Mouse (Mus musculus): ENCODE measurements at regions not wholly inside any gene's neighbourhood (a gene's known extent, or its start where the extent isn't known, plus 50 kb on each side); places are given as distances from the start of the nearest gene placed in this dataset.

- no peak overlapping the region for H3K27ac ChIP-seq (ENCODE audit: control insufficient read depth, insufficient read depth, low read length)
- no peaks in the 10 kb centered on the region for H3K27me3 ChIP-seq (ENCODE audit: control insufficient read depth, insufficient read depth, low read length)
- TF ChIP-seq POLR2A (IDR thresholded peaks at IDR 0.05; ENCODE audit: control insufficient read depth, extremely low read depth, insufficient read depth, low read length, poor library complexity) = no peak
- no peak for TF ChIP-seq CTCF (IDR thresholded peaks at IDR 0.05; ENCODE audit: borderline replicate concordance, control insufficient read depth, extremely low read depth, insufficient read depth, low read length, poor library complexity)
- no peak overlapping the region for H3K4me3 ChIP-seq (ENCODE audit: control insufficient read depth, insufficient read depth, low read length)
- H3K4me1 ChIP-seq (replicated peaks; ENCODE audit: control insufficient read depth, insufficient read depth, low read length) = no peaks in the 10 kb centered on the region
- H3K36me3 ChIP-seq (ENCODE audit: control insufficient read depth, insufficient read depth, low read length) = no peaks in the 10 kb centered on the region
- WGBS = 77% methylated on average over 8 of the region's 8 CpGs
- DNase-seq = no peak
These were observed 155.9 kb downstream of the Suds3 start for GRCm38 (mm10) chr5:116960041-116960440.

DNA sequence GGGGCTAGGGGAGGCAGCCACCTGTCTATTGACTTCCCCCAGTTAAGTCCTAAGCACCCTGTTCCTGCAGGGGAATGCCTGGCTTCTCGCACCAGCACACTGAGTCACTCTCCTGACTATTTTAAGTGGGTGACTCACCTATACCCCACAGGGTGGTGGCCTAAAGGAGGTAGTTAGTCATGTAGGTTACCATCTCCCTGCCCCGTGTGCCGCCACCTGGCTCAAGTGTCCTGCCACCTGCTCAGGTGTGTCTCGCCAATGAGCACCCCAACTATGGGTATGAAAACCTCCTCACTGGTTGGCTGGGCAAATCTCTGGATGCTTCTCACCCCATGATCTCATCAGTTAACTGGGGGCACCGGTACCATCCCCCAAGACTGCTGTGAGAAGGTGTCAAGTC, 157.8 kb downstream of the Suds3 start:
- DNase-seq = no peak
- TF ChIP-seq CTCF (IDR thresholded peaks at IDR 0.05; ENCODE audit: borderline replicate concordance, control insufficient read depth, extremely low read depth, insufficient read depth, low read length, poor library complexity) (no peak), POLR2A (IDR thresholded peaks at IDR 0.05; ENCODE audit: control insufficient read depth, extremely low read depth, insufficient read depth, low read length, poor library complexity) (no peak)
- WGBS = 79% methylated on average over 5 of the region's 5 CpGs
- Histone ChIP-seq H3K27ac (ENCODE audit: control insufficient read depth, insufficient read depth, low read length) (no peak overlapping the region), H3K27me3 (ENCODE audit: control insufficient read depth, insufficient read depth, low read length) (no peaks in the 10 kb centered on the region), H3K4me3 (ENCODE audit: control insufficient read depth, insufficient read depth, low read length) (no peak overlapping the region), H3K36me3 (ENCODE audit: control insufficient read depth, insufficient read depth, low read length) (no peaks in the 10 kb centered on the region), H3K4me1 (replicated peaks; ENCODE audit: control insufficient read depth, insufficient read depth, low read length) (no peaks in the 10 kb centered on the region)

- Histone ChIP-seq H3K4me3 (ENCODE audit: control insufficient read depth, insufficient read depth, low read length) (no peak overlapping the region), H3K27ac (ENCODE audit: control insufficient read depth, insufficient read depth, low read length) (no peak overlapping the region), H3K4me1 (replicated peaks; ENCODE audit: control insufficient read depth, insufficient read depth, low read length) (no peaks in the 10 kb centered on the region), H3K36me3 (ENCODE audit: control insufficient read depth, insufficient read depth, low read length) (no peaks in the 10 kb centered on the region), H3K27me3 (ENCODE audit: control insufficient read depth, insufficient read depth, low read length) (no peaks in the 10 kb centered on the region)
- WGBS = 82% methylated on average over 13 of the region's 13 CpGs
- TF ChIP-seq CTCF (IDR thresholded peaks at IDR 0.05; ENCODE audit: borderline replicate concordance, control insufficient read depth, extremely low read depth, insufficient read depth, low read length, poor library complexity) (no peak), POLR2A (IDR thresholded peaks at IDR 0.05; ENCODE audit: control insufficient read depth, extremely low read depth, insufficient read depth, low read length, poor library complexity) (no peak)
- no peak for DNase-seq
These were observed 159.3 kb downstream of the Suds3 start for GRCm38 (mm10) chr5:116956572-116956971.

- no peaks in the 10 kb centered on the region for H3K4me1 ChIP-seq (replicated peaks; ENCODE audit: control insufficient read depth, insufficient read depth, low read length)
- 36% methylated on average over 2 of the region's 4 CpGs for WGBS
- H3K27ac ChIP-seq (ENCODE audit: control insufficient read depth, insufficient read depth, low read length) = no peak overlapping the region
- no peaks in the 10 kb centered on the region for H3K27me3 ChIP-seq (ENCODE audit: control insufficient read depth, insufficient read depth, low read length)
- TF ChIP-seq POLR2A (IDR thresholded peaks at IDR 0.05; ENCODE audit: control insufficient read depth, extremely low read depth, insufficient read depth, low read length, poor library complexity) (no peak), CTCF (IDR thresholded peaks at IDR 0.05; ENCODE audit: borderline replicate concordance, control insufficient read depth, extremely low read depth, insufficient read depth, low read length, poor library complexity) (no peak)
- no peak overlapping the region for H3K4me3 ChIP-seq (ENCODE audit: control insufficient read depth, insufficient read depth, low read length)
- no peaks in the 10 kb centered on the region for H3K36me3 ChIP-seq (ENCODE audit: control insufficient read depth, insufficient read depth, low read length)
- no peak for DNase-seq
These were observed 165.5 kb downstream of the Suds3 start for GRCm38 (mm10) chr5:116950280-116950881.

- DNase-seq = no peak
- TF ChIP-seq POLR2A (IDR thresholded peaks at IDR 0.05; ENCODE audit: control insufficient read depth, extremely low read depth, insufficient read depth, low read length, poor library complexity) = no peak
- TF ChIP-seq CTCF (IDR thresholded peaks at IDR 0.05; ENCODE audit: borderline replicate concordance, control insufficient read depth, extremely low read depth, insufficient read depth, low read length, poor library complexity) = no peak
- Histone ChIP-seq H3K4me3 (ENCODE audit: control insufficient read depth, insufficient read depth, low read length) (no peak overlapping the region), H3K27ac (ENCODE audit: control insufficient read depth, insufficient read depth, low read length) (no peak overlapping the region), H3K27me3 (ENCODE audit: control insufficient read depth, insufficient read depth, low read length) (no peaks in the 10 kb centered on the region), H3K36me3 (ENCODE audit: control insufficient read depth, insufficient read depth, low read length) (no peaks in the 10 kb centered on the region), H3K4me1 (replicated peaks; ENCODE audit: control insufficient read depth, insufficient read depth, low read length) (no peaks in the 10 kb centered on the region)
- 73% methylated on average over 5 of the region's 5 CpGs for WGBS
These were observed 181.3 kb downstream of the Suds3 start for GRCm38 (mm10) chr5:116934585-116934984.

DNA sequence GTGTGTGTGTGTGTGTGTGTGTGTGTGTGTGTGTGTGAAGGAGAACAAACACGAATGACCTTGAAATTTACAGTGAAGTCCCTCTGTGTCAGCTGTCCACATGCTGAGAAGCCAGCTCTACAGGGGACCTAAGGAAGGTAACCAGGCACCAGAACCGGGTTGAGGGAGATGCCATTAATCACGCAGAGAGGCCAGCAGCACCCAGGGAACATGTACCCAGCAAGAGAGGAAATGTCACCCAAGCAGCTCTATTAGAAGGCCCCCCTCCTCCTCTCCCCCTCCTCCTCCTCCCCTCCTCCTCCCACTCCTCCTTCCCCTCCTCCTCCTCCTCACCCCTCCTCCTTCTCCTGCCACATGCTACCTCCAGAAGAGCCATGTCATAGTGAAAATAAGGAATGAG, 181.8 kb downstream of the Suds3 start:
- 75% methylated on average over 3 of the region's 3 CpGs for WGBS
- Histone ChIP-seq H3K36me3 (ENCODE audit: control insufficient read depth, insufficient read depth, low read length) (no peaks in the 10 kb centered on the region), H3K4me3 (ENCODE audit: control insufficient read depth, insufficient read depth, low read length) (no peak overlapping the region), H3K4me1 (replicated peaks; ENCODE audit: control insufficient read depth, insufficient read depth, low read length) (no peaks in the 10 kb centered on the region), H3K27me3 (ENCODE audit: control insufficient read depth, insufficient read depth, low read length) (no peaks in the 10 kb centered on the region), H3K27ac (ENCODE audit: control insufficient read depth, insufficient read depth, low read length) (no peak overlapping the region)
- TF ChIP-seq CTCF (IDR thresholded peaks at IDR 0.05; ENCODE audit: borderline replicate concordance, control insufficient read depth, extremely low read depth, insufficient read depth, low read length, poor library complexity) = no peak
- no peak for TF ChIP-seq POLR2A (IDR thresholded peaks at IDR 0.05; ENCODE audit: control insufficient read depth, extremely low read depth, insufficient read depth, low read length, poor library complexity)
- no peak for DNase-seq

DNA sequence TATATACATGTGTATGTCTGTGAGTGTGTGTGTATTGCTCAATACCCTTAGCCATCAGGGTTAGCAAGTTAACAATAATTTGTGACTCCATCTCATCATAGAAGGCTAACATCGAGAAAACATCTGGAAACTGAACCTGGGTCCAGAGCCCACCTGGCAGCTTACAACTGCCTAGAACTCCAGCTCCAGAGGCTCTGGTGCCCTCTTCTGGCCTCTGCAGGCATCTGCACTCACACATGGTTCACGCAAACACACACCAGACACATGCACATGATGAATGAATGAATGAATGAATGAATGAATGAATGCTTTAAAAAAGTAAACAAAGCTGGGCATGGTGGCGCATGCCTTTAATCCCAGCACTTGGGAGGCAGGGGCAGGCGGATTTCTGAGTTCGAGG, 182.8 kb downstream of the Suds3 start:
- Histone ChIP-seq H3K4me3 (ENCODE audit: control insufficient read depth, insufficient read depth, low read length) (no peak overlapping the region), H3K27ac (ENCODE audit: control insufficient read depth, insufficient read depth, low read length) (no peak overlapping the region), H3K27me3 (ENCODE audit: control insufficient read depth, insufficient read depth, low read length) (no peaks in the 10 kb centered on the region), H3K36me3 (ENCODE audit: control insufficient read depth, insufficient read depth, low read length) (no peaks in the 10 kb centered on the region), H3K4me1 (replicated peaks; ENCODE audit: control insufficient read depth, insufficient read depth, low read length) (no peaks in the 10 kb centered on the region)
- WGBS = 93% methylated on average over 5 of the region's 5 CpGs
- no peak for TF ChIP-seq CTCF (IDR thresholded peaks at IDR 0.05; ENCODE audit: borderline replicate concordance, control insufficient read depth, extremely low read depth, insufficient read depth, low read length, poor library complexity)
- no peak for DNase-seq

Measured in thymus, adult 2 months (tissue).